Mouse (Mus musculus): ENCODE measurements at regions not wholly inside any gene's neighbourhood (a gene's known extent, or its start where the extent isn't known, plus 50 kb on each side); places are given as distances from the start of the nearest gene placed in this dataset.

DNA sequence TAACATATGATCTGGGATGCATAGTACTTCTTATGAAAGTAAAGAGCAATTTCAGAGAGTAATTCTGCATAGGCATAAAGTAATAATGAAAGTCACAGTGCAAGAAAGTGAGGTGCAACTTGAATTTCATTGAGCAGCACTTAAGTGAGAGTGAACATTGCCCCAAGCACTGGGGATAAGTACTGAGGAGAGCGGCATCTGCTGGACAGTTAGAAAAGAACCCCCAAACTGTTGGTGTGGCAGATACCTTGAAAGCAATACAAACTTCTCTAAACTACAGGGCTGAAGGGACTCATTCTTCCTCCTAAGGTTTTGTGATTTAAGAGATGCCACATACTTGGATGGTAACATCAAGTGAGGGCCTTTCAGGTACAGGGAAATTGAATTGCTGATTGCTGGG lies 56.4 kb upstream of the Olfr1322 start:
- peak; percentile 2 for DNase-seq
